In the genomic region with DNA sequence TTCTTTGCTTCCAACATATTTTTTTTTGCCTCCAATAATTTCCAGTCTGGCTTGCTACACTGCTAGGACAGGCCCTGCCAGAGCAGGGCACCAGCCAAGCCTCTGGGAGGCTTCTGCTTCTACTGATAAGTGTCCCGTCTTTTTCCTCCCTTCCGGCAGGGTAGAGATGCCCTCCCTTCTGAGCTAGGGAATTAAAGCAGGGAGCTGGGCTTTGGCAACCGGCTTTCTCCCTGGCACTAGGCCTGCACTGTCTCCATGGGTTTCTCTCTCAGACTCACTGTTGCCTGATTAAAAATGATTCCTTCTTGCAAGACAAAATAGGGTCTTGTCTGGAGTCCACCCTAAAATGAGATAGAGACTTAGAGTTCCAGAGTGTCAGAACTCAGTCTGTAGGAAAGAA, we compare ENCODE assay signal across 13 mouse cellular contexts.
A peak's percentile ranks its signal among the peaks of the same experiment; 100 is the strongest.
DNase-seq lines count a peak whose midpoint lies in the region; ATAC-seq lines count a peak whose summit lies in the region.
"Had no signal": no experiment of that assay in that cellular context is flagged by ENCODE, and none has a peak within 500 bp of the region (broad histone marks: within the 10 kb centered on the region; RNA-seq: fewer than 3 reads in every experiment).

No protein-coding gene starts in this region.

- peaks cover 16% of the 10 kb centered on the region for H3K27me3 ChIP-seq in heart, embryonic 12.5 days (replicated peaks)
- H3K27me3 ChIP-seq in midbrain, embryonic 14.5 days (ENCODE audit: control insufficient read depth, insufficient read depth, low read length) = no peaks in the 10 kb centered on the region
- peaks cover 12% of the 10 kb centered on the region; the same call in 1 of the 2 replicates for H3K27me3 ChIP-seq in midbrain, embryonic 10.5 days (ENCODE audit: low read depth, poor library complexity, severe bottlenecking)
- H3K27me3 ChIP-seq: embryonic facial prominence, embryonic 13.5 days; forebrain, embryonic 12.5 days had no signal

- no peak overlapping the region for H3K4me2 ChIP-seq in heart, embryonic 12.5 days
- H3K4me2 ChIP-seq in midbrain, embryonic 14.5 days (ENCODE audit: low read length) = no peak overlapping the region
- H3K4me2 ChIP-seq: embryonic facial prominence, embryonic 13.5 days; forebrain, embryonic 12.5 days had no signal

- peak; percentile 5 to 6 for DNase-seq in heart, adult 18-20 months
- DNase-seq in midbrain, embryonic 14.5 days = peak; percentile 53
- DNase-seq in midbrain, embryonic 10.5 days (ENCODE audit: low spot score) = no peak
- peak; percentile 28 for DNase-seq in layer of hippocampus, adult 9-11 months
- DNase-seq in right cerebral cortex, postnatal 25 days = peak; percentile 34
- DNase-seq in kidney, postnatal 14 days = no peak
- no peak for DNase-seq in kidney, adult 9 months
- DNase-seq: kidney, adult 8-10 months had no signal

- H3K9ac ChIP-seq in heart, embryonic 12.5 days = no peak overlapping the region
- no peak overlapping the region for H3K9ac ChIP-seq in midbrain, embryonic 14.5 days (replicated peaks; ENCODE audit: low read length)
- H3K9ac ChIP-seq: embryonic facial prominence, embryonic 13.5 days; forebrain, embryonic 12.5 days; liver, embryonic 14.5 days had no signal

- no peaks in the 10 kb centered on the region for H3K4me1 ChIP-seq in heart, embryonic 12.5 days (replicated peaks)
- H3K4me1 ChIP-seq in midbrain, embryonic 14.5 days (ENCODE audit: control insufficient read depth, insufficient read depth, low read length) = no peaks in the 10 kb centered on the region
- H3K4me1 ChIP-seq in midbrain, embryonic 10.5 days = peaks cover 16% of the 10 kb centered on the region
- H3K4me1 ChIP-seq: embryonic facial prominence, embryonic 13.5 days; forebrain, embryonic 12.5 days had no signal

- no peaks in the 10 kb centered on the region for H3K9me3 ChIP-seq in heart, embryonic 12.5 days (replicated peaks)
- no peaks in the 10 kb centered on the region for H3K9me3 ChIP-seq in midbrain, embryonic 14.5 days (ENCODE audit: control insufficient read depth, low read length)
- no peaks in the 10 kb centered on the region for H3K9me3 ChIP-seq in midbrain, embryonic 10.5 days (replicated peaks)
- H3K9me3 ChIP-seq: embryonic facial prominence, embryonic 13.5 days; forebrain, embryonic 12.5 days had no signal

- no peak for ATAC-seq in heart, embryonic 12.5 days (ENCODE audit: insufficient number of reproducible peaks, low FRiP score)
- ATAC-seq in midbrain, embryonic 14.5 days (ENCODE audit: low FRiP score, low TSS enrichment) = no peak

- no peaks in the 10 kb centered on the region for H3K36me3 ChIP-seq in heart, embryonic 12.5 days
- no peaks in the 10 kb centered on the region for H3K36me3 ChIP-seq in midbrain, embryonic 14.5 days (ENCODE audit: control insufficient read depth, insufficient read depth, low read length)
- no peaks in the 10 kb centered on the region for H3K36me3 ChIP-seq in midbrain, embryonic 10.5 days
- H3K36me3 ChIP-seq: embryonic facial prominence, embryonic 13.5 days; forebrain, embryonic 12.5 days had no signal

- no peak overlapping the region for H3K27ac ChIP-seq in heart, embryonic 12.5 days (ENCODE audit: poor library complexity, severe bottlenecking)
- H3K27ac ChIP-seq in midbrain, embryonic 14.5 days (replicated peaks; ENCODE audit: low read depth, low read length) = no peak overlapping the region
- H3K27ac ChIP-seq in midbrain, embryonic 10.5 days (replicated peaks) = no peak overlapping the region
- H3K27ac ChIP-seq: embryonic facial prominence, embryonic 13.5 days; forebrain, embryonic 12.5 days; liver, embryonic 14.5 days had no signal

- WGBS in heart, embryonic 12.5 days = 26% methylated on average over 3 of the region's 3 CpGs
- 73% methylated on average over 3 of the region's 3 CpGs for WGBS in midbrain, embryonic 14.5 days
- 89% methylated on average over 3 of the region's 3 CpGs for WGBS in midbrain, embryonic 10.5 days

- H3K4me3 ChIP-seq in heart, embryonic 12.5 days = no peak overlapping the region
- no peak overlapping the region for H3K4me3 ChIP-seq in midbrain, embryonic 14.5 days (replicated peaks; ENCODE audit: low read depth, low read length)
- H3K4me3 ChIP-seq in midbrain, embryonic 10.5 days = no peak overlapping the region
- H3K4me3 ChIP-seq: embryonic facial prominence, embryonic 13.5 days; forebrain, embryonic 12.5 days; myocyte had no signal

Comparison
In these comparisons a context has a peak if more than half of its experiments do, and no peak if none do; other contexts are left out.
1. DNase-seq: peak in heart, adult 18-20 months (2 of 2), midbrain, embryonic 14.5 days (single experiment), layer of hippocampus, adult 9-11 months (single experiment) and right cerebral cortex, postnatal 25 days (single experiment); none in midbrain, embryonic 10.5 days (single experiment), kidney, postnatal 14 days (single experiment) and kidney, adult 9 months (single experiment).